Mouse (Mus musculus): ENCODE measurements around the gene Cox20.
A peak's percentile ranks its signal among the peaks of the same experiment; 100 is the strongest.
"Not testable (repeated sequence)": the region's sequence is repeated elsewhere in the genome, so short reads cannot be mapped to it uniquely, and the experiment has no call there.

Gene Cox20

GRCm38 (mm10) chr1:178320038-178320722 is 1.2 kb downstream of the Cox20 start:
- DNase-seq (ENCODE audit: extremely low read depth, low read depth): no peak

GRCm38 (mm10) chr1:178320723-178321590 is 2.0 kb downstream of the Cox20 start:
- DNase-seq (ENCODE audit: extremely low read depth, low read depth): no peak

GRCm38 (mm10) chr1:178321730-178322357 is 2.9 kb downstream of the Cox20 start:
- DNase-seq (ENCODE audit: extremely low read depth, low read depth): no peak

GRCm38 (mm10) chr1:178323235-178323634 is 4.3 kb downstream of the Cox20 start:
- DNase-seq (ENCODE audit: extremely low read depth, low read depth): no peak

GRCm38 (mm10) chr1:178324568-178324967 is 5.6 kb downstream of the Cox20 start:
- DNase-seq (ENCODE audit: extremely low read depth, low read depth): no peak

GRCm38 (mm10) chr1:178326357-178326756 is 7.4 kb downstream of the Cox20 start:
- DNase-seq (ENCODE audit: extremely low read depth, low read depth): no peak

GRCm38 (mm10) chr1:178326950-178327349 is 8.0 kb downstream of the Cox20 start:
- no peak for DNase-seq (ENCODE audit: extremely low read depth, low read depth)

- no peak for DNase-seq (ENCODE audit: extremely low read depth, low read depth)
Observed at GRCm38 (mm10) chr1:178329017-178329416, 10.1 kb downstream of the Cox20 start.

- DNase-seq (ENCODE audit: extremely low read depth, low read depth): no peak
Observed at GRCm38 (mm10) chr1:178329946-178330345, 11.0 kb downstream of the Cox20 start.

- peak; percentile 53 for DNase-seq (ENCODE audit: extremely low read depth, low read depth)
Observed at GRCm38 (mm10) chr1:178335860-178336261, 16.9 kb downstream of the Cox20 start.

GRCm38 (mm10) chr1:178336289-178336775 is 17.4 kb downstream of the Cox20 start:
- peak; percentile 65 for DNase-seq (ENCODE audit: extremely low read depth, low read depth)

GRCm38 (mm10) chr1:178336777-178337481 is 18.0 kb downstream of the Cox20 start:
- DNase-seq (ENCODE audit: extremely low read depth, low read depth): no peak

GRCm38 (mm10) chr1:178337551-178338317 is 18.8 kb downstream of the Cox20 start, which contains the start of gene Hnrnpu:
Gene Hnrnpu, minus strand, starts transcription at chr1:178337797.
- peak; percentile 72 for DNase-seq (ENCODE audit: extremely low read depth, low read depth)

- no peak for DNase-seq (ENCODE audit: extremely low read depth, low read depth)
Observed at GRCm38 (mm10) chr1:178338318-178338641, 19.4 kb downstream of the Cox20 start.

- DNase-seq (ENCODE audit: extremely low read depth, low read depth): no peak
Observed at GRCm38 (mm10) chr1:178340213-178340612, 21.3 kb downstream of the Cox20 start.

- DNase-seq (ENCODE audit: extremely low read depth, low read depth): no peak
Observed at GRCm38 (mm10) chr1:178341435-178341834, 22.5 kb downstream of the Cox20 start.

GRCm38 (mm10) chr1:178342063-178342462 is 23.1 kb downstream of the Cox20 start:
- peak; percentile 56 for DNase-seq (ENCODE audit: extremely low read depth, low read depth)

GRCm38 (mm10) chr1:178342612-178343011 is 23.7 kb downstream of the Cox20 start:
- no peak for DNase-seq (ENCODE audit: extremely low read depth, low read depth)

GRCm38 (mm10) chr1:178344071-178344805 is 25.3 kb downstream of the Cox20 start:
- DNase-seq (ENCODE audit: extremely low read depth, low read depth): not testable (repeated sequence)

GRCm38 (mm10) chr1:178350792-178351191 is 31.9 kb downstream of the Cox20 start:
- no peak for DNase-seq (ENCODE audit: extremely low read depth, low read depth)

Data from MEL-GATA-1-ER (cell line).